Mouse (Mus musculus) hindlimb bud, embryonic 11.5 days (tissue): ENCODE data around the gene Pdzk1ip1.

Source experiments
- DNase-seq: peaks from one replicate; pipeline ENCODE4 v3.0.0-alpha.2; 2012; ENCODE audit warnings: low read depth, low spot score; ENCODE audit errors: extremely low spot score

Gene Pdzk1ip1

DNA sequence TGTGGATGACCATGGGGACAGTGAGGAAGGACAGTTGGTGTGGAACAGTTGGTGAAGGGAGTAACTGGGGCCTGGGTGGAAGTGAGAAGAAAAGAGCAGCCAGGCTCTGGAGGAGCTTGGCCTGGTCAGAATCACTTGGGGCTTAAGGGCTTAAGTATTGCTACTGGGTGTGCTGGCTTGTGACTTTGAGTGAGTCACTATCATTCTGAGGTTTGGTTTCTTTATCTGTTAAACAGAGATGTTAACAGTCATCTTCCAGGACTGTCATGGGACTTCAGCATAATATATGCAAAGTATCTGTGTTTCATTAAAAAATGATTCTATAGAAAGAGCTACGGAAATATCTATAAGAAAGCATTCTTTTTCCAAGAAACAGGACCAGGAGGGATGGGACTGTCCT is 13.7 kb upstream of the Pdzk1ip1 start:
- DNase-seq = no peak

DNA sequence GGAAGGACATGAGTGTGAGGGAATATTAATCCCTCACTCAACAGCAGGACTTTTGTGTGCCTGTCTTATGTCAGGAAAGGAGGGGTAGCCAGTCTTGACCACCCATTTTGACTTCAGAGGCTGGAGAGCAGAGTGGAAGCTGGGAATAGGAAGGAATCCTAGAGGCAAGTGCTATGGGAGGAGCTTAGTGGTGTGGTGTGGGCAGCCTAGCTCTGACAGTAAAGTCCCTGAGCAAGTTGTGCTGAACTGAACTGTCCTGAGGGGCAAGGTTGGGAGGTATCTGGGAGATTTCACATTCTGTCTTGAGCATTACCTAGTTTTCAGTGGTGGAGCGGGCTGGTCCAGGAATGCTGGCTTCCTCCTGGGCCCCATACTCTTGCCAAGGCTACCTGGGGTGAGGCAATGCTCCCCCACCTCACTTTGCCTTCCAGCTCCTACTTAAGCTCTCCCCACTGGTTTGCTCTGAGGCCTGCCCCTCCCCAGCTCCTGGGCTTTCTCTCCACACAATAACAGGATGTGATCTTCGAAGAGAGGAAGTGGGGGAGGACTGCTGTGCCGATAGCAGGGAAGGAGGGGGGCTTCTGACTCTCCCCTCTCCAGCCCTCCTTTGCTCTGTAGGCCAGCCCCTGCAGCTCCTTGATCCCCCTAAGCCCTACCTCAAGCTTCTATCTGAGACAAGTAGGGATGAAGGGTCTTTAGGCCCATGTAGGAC is 13.1 kb upstream of the Pdzk1ip1 start:
- no peak for DNase-seq

DNA sequence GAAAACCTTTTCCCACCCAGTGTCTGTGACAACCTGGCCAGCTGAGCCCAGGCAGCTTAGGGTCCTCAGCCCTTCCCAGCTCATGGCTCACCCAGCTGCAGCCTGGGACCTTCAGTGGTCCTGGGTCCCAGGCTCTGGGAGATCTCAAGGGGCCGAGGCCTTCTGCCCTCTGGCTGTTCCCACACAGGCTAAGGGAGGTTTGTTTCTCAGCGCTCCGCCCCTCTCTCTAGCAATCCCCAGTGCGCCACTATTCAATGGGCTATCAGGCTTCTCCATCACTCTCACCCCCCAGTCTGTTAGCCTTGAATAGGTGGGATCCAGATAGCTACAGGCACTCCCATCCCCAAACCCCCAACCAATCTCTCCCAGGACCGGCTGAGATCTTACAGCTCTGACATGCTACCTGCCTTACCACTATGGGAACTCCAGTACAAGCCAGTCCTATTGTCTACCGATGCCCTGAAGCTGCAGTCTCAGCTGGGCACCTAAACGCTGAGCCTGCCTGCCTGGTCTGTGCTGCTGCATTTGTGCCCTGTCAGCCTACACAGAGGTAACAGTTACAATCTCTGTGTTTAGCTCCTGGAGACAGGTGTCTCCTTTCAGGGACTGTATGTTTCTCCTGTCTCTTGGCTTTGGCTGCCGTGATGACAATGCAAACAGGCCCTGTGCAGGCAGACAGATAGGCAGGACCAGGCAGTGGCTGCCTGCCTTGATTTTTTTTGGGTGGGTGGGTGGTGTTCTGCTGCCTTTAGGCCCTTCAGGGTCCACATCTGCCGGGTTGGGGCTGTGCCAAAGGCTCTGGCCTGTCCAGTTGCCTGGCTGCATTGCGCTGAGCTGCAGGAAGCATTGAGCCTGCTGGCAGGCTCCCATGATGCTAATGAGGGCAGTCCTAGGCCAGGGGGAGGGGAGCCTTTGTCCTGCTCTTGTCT is 9.4 kb upstream of the Pdzk1ip1 start:
- no peak for DNase-seq

DNA sequence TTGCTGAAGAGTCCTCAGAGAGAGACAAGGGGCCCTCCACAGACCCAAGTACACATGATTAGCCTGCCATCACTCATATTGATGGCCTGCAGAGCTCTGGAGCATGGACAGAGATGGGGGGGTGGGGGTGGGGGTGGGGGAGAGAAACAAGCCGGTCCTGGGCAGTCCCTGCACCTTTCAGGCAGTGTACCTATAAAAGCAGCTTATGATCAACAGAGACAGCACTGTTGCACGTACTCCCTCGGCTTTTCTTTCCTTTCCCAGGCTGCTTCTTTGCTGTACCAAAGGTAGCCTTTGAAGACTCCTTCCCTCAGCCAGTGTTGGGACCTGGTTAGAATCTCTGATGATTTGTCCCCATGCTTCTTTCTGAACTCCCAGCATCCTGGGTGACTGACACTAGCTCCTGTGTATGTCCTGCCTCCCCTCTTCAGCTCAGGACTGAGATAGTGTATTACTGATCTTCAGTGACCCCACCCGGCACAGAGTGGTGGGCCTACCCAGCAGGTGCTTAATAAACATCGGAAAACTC is 8.6 kb upstream of the Pdzk1ip1 start:
- no peak for DNase-seq

DNA sequence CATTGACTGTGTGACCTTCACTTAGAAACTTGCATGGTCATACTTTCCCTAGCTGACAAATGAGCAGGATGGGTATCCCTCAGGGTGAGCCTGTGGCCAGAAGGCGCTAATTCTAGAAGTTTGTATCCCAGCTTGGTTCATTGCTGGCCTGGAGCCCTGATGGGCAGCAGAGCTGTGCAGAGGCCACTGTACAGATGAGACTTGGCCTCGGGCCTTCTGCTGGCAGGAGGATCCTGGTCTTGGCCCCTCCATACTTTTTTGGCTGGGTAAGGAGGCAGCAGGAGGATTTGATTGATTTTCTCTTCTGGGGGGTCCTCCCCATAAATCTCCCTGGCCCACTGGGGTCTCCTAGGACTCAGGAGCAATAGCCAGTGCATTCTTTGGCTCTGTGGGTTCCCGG is 5.5 kb upstream of the Pdzk1ip1 start:
- no peak for DNase-seq

DNA sequence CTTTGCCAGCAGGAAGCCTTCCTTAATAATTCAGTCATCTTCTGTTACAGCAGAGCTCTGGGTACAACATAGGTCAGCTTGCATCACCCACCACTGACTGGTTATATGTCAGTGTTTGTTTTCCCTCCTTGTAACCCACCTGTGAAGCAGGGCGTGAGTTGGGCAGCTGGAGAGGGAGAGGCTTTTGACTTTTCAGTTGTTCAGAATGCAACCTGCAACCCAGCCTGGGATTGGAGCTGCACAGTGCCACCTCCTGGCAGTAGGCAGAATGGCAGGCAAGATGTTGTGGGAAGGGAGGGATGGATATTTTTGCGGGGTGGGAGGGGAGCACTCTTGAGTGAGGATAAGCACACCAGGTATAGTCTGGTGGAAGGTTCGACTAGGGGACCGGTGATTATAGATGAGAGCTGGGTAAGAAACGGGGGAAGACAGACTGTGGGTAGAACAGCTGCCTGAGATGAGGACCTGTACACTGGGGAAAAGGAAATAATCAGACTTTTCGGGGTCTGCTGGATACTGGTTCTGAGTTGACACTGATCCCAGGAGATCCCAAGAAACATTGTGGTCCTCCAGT is 2.9 kb upstream of the Pdzk1ip1 start:
- DNase-seq = no peak

DNA sequence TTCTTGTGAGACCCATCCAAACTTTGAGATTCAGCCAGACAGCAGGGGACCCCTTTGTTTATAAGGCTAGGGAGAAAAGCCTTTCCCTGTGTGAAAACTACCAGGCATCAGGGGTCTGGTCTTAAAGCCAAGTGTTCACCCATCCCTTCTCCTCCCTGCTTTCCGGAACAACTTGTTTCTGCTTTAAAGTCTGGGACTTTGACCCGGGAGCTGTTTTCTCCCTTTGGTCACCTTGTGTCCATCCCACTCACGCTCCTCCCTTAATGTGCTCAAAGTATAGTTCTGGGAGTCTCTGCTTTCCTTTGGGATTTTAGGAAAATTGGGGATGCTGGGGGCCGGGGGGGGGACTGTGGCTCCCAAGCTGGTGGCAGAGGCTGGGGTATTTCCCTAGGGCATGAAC is 2.3 kb upstream of the Pdzk1ip1 start:
- DNase-seq = no peak

DNA sequence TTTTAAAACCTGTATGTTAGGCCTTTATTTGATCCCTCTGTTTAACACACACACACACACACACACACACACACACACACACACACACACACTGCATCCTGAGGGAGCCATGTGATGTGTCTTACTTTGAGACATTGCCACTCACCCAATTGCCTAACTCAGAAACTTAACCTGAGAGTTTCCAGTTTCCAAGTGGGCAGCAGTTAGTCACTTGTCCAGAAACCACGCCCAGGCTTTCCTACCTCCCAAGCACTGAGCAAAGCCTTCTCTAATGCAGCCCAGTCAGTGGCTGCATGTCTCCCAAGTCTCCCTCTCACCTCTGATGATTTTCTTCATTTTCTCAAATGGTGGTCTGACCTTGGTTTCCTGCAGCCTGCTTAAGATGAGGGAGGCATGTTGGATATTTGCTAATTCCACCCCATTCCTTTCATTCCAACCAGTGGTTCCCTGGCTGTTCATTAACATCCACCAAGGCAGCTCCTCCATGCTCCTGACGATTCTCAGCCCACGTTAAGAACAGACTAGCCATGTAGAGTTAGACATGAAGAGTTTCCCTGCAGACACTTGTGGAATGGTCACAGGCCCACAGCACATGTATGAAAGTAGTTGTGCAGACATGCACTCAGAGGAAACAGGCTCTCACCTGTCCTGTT is 1.6 kb upstream of the Pdzk1ip1 start:
- DNase-seq = no peak

DNA sequence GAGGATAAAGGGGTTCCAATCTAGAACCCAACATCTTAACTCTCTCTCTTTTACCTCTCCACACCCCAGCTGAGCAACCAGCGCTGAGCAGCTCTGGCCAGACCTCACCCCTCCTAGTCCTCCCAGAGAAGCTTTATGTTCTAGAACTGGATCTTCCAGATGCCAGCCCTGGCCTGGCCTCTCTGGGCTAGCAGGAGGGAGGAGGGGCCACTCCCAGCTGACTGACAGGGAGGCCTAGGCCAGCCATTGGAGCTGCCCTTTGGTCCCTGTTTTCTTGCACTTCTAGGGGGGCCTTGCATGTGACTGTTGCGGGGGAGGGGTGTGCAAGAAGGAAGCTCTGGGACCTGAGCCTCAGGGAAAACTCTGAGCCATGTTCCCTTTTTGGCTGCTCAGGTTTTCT is 2.1 kb downstream of the Pdzk1ip1 start:
- no peak for DNase-seq

DNA sequence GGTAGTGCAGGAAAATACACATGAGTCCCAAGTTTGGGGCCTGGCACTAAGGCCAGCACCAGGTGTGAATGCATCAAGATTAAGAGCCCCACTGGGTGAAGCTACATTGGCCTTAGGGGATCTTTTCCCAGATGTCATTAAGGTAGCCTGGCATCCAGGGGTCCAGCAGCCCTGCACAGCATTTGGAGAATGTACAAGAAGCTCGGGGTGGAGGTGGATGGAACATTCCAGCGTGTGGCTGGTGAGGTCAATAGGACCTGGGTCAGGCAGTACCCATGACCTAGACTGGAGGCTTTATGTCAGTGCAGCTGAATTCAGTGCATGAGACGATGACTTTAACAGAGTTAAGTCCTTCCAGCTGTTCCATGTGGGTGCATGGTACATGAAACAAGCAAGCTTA is 3.3 kb downstream of the Pdzk1ip1 start:
- DNase-seq = no peak

DNA sequence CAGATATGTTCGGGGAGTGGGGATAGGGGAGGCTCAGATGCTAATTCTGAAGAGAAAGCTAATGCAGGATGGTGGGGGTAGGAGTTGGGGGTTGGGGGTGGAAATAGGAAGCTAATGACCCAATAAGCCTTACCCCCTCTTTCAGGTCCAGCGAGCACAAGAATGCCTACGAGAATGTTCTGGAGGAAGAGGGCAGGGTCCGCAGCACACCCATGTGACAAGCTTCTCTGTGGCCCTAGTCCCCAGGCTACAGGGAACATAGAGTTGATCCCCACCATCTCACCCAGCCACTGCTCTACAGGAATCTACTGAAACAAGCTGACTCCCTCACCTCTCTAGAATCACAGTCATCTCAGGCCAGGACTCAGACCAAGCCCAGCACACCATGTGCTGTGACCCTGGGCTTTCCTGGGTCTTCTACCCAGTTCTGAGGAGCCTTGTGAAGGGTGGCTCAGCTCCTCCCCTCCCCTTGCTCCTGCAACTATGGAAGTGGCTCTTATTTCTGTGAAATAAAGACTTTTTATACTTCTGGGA is 4.9 kb downstream of the Pdzk1ip1 start:
- no peak for DNase-seq

DNA sequence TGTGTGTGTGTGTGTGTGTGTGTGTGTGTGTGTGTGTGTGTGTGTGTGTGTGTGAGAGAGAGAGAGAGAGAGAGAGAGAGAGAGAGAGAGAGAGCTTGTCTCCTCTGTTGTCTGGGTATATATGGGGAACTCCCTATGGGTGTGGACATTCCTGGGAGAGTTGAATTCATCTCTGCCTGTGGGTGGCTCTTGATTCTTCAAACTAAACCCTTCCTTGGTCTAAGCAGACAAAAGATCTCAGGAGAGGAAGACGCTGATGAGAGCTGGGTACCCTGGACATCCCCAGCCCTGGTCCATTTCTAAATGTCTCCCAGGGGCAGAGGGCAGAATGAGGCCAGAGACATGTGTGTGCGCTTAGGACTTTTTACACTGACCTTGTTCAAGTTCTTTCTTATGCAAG is 5.5 kb downstream of the Pdzk1ip1 start:
- DNase-seq = no peak

DNA sequence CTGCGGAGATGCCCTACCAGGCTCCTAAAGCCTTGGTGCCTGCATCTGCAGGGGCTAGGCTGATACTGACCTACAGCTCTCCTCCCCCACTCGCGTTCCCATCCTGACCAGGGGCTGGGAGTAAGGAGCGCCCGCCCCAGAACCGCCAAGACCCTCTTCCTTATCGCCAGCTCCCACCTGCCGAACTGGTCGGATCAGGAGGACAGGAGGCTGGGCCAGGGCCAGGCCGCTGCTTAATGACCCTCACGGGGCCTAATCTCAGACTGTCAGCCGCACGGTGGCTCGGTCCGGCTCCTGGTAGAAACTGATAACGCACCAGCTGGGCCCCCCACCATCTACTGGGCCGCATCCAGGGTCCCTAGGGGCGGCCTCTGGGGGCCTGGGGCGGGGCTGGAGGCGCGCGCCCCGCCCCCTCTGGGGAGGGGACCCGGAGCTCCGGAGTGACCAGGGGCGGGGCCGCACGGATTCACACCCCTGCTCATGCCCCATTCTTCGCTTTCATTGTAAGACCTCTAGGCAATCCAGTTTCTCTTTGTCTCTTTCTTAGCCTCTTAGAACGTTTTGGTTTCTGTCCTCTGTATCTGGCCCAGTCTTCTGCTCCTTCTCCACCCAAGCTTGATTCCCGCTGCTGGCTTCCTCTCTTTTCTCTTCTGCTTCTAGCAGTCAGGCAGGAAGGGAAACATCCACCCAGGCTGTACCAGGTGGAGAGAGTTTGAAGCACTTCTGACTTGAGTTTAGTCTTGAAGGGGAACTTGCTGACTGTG is 7.3 kb downstream of the Pdzk1ip1 start:
- DNase-seq = no peak

DNA sequence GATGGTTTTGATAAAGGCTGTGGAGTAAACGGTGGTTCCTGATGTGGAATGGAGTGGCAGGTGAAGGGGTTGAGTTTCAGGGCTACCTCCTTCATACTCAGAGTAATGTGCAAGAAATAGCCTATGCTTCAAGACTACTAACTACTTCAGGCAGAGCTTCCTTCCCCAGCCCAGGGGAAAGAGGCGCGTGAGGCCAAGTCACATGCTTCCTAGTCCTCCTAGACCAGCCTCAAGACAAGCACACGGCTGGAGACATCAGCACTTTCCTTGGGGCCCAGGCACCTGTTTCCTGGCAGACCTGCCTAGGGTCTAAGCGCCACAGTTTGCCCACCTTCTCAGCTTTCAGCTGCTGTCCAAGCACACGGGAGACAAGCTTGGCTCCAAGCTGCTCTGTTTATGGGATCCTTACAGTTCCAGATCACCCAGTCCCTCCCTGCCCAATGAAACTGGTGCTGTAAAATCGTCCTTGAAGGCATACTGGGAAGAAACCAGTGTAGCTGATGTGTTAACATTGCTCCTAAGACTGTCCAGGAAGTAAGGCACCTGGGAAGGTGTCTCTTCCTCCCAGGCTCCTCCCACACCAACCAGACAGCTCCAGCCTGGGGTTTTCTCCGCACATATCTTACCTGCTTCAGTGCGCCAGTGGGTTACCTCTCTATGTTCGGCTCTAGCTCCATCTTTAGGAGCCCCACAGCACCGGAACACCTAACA is 8.1 kb downstream of the Pdzk1ip1 start:
- no peak for DNase-seq

DNA sequence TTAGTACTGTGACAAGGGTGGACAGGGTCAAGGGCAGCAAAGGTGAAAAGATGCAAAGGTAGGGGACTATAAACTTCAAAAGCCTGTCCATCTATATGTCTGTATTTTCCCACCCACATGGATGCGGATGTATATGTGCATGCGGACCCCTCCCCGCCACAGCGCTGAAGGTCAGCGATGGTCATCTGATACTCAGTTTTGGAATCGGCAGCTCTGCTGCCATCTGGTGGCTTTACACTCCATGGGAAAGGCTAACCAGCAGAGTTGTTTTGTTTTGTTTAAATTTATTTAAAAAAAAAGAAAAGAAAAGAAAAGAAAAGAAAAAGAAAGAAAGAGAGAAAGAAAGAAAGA is 8.6 kb downstream of the Pdzk1ip1 start:
- DNase-seq = no peak

DNA sequence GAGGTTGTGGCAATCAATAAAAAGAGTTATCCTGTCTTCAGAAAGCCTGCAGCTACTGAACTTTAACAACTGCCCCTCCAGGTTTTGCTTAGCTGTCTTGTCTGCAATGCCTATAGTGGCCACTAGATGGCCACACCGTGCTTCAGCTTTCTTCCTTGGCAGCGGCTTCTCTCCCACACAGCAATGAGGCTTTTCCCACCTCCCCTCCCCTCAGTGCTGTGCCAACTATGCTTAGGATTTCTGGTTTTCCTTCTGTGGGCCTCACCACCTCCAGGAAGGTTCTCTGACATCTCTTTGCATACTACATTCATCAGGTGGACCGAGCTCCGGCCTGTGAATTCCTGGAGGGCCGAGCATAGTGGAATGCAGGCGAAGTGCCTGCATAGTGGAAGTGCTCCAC is 13.2 kb downstream of the Pdzk1ip1 start:
- DNase-seq = peak; percentile 72

DNA sequence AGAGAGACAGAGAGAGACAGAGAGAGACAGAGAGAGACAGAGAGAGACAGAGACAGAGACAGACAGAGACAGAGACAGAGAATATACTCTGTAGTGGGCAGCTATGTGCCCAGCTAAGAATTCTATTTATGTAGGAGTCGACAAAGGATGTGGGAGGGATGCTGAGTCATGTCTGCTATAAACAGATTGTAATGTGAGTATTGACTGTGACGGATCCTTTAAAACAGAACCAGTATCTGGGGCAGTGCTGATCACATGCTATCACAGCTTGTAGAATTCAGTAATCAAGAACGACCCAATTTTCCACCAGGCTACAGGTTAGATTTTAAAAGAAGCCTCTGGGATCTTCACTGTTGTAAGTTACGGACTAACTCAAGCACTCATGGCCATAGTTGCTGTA is 15.0 kb downstream of the Pdzk1ip1 start:
- DNase-seq = no peak

DNA sequence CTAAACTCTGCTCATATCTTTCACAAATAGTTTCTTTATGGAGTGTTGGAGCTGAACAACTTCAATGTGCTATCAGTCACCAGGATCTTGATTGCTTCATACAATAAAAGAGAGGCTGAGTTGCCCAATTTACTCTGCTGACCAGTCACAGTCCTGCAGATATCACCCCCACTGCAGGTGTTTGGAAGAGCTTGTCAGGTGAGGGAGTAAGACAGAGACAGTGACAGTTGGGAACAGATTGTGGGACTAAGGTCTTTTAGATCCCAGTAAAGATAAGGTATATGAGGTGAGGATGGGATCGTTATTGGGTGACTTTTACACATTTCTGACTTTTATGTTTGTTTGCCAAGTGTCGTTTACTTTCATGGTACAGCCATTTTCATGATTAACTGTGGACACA is 22.7 kb downstream of the Pdzk1ip1 start:
- DNase-seq = no peak

DNA sequence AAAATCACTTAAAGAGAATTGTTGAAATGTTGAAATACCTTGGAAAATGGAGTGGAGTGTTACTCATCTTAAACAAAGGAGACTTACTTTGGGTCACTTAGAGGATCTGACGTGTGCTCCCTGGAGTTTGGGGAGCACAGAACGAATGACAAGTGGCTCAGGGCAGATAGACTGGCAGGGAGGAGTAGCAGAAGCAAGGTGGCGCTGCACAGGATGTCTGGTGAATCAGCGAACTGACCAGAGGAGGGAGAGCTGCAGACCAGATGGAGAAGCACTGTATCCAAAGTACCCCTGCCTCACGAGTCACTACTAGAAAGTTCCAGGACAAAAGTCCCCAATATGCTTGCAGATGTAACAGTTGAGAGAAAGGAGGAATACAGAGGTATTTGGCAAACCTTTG is 24.8 kb downstream of the Pdzk1ip1 start:
- DNase-seq = no peak

DNA sequence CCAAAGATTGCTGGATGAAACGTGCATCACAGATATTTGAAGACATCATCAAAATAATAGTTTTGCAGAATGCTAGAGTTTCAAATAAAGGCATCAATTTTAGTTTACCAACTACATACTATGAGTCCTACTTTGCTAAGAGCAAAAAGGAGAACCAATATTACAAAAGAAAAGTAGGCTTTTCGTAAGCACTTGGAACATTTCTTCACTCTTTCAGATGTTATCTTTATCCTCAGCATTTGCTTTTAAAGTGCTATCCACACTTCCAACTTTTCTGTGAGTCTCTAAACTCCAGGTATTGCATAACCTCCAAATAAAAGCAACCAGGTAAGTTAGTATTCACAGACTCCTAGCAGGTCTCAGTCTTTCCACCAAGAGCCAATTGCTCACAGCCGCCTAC is 31.1 kb downstream of the Pdzk1ip1 start:
- DNase-seq = no peak
